Mouse (Mus musculus) heart, embryonic 14.5 days (tissue): ENCODE data around the gene Prkab2. TPM values are rescaled to one million over a fixed set of nuclear protein-coding genes. Genes with fewer than 3 reads are reported as not detected.

Experiments used
- ATAC-seq: fragments of 200-750 bp; cut with Nextera tagmentation; 2 replicates; pipeline ENCODE4 v1.8.0; 2017; ENCODE audit warnings: low read depth, moderate TSS enrichment; ENCODE audit not compliant: insufficient number of reproducible peaks, insufficient read depth, low FRiP score
- H3K27ac ChIP-seq, 2 experiments: fragments of 200-500 bp in 1 of 2; fragments of 300-500 bp in 1 of 2; sonication (generic) in 1 of 2; replicated peaks in 1 of 2; 2 replicates each; pipeline ENCODE4 v1.5.1; 2012 to 2014; ENCODE audit warnings: low read depth in 2 of 2, low read length in 2 of 2, control low read depth in 1 of 2, mild to moderate bottlenecking in 1 of 2, mixed read lengths in 1 of 2; ENCODE audit not compliant: control insufficient read depth in 1 of 2, insufficient read depth in 1 of 2
- H3K27me3 ChIP-seq: fragments of 300-500 bp; sonication (generic); 2 replicates; pipeline ENCODE4 v1.6.1; 2014; ENCODE audit warnings: mild to moderate bottlenecking, low read length, control low read depth; ENCODE audit not compliant: control insufficient read depth, insufficient read depth
- H3K36me3 ChIP-seq: fragments of 300-500 bp; sonication (generic); 2 replicates; pipeline ENCODE4 v1.6.1; 2014; ENCODE audit warnings: mild to moderate bottlenecking, control low read depth, low read length, mixed read lengths; ENCODE audit not compliant: control insufficient read depth, insufficient read depth
- H3K4me1 ChIP-seq, 2 experiments: fragments of 200-500 bp in 1 of 2; fragments of 300-500 bp in 1 of 2; sonication (generic) in 1 of 2; 2 replicates each; pipeline ENCODE4 v1.6.1; 2012 to 2014; ENCODE audit warnings: low read length in 2 of 2, control low read depth in 1 of 2, mixed read lengths in 1 of 2; ENCODE audit not compliant: control insufficient read depth in 2 of 2, insufficient read depth in 2 of 2
- H3K4me2 ChIP-seq: fragments of 300-500 bp; sonication (generic); 2 replicates; pipeline ENCODE4 v1.6.1; 2014; ENCODE audit warnings: mild to moderate bottlenecking, low read length
- H3K4me3 ChIP-seq, 2 experiments: fragments of 200-500 bp in 1 of 2; fragments of 300-500 bp in 1 of 2; sonication (generic) in 1 of 2; 2 replicates each; pipeline ENCODE4 v1.5.1; 2012 to 2014; ENCODE audit warnings: low read length in 2 of 2, mild to moderate bottlenecking in 2 of 2, control low read depth in 1 of 2, low read depth in 1 of 2, moderate library complexity in 1 of 2; ENCODE audit not compliant: control insufficient read depth in 1 of 2, insufficient read depth in 1 of 2
- H3K9ac ChIP-seq: fragments of 300-500 bp; sonication (generic); 2 replicates; pipeline ENCODE4 v1.6.1; 2014; ENCODE audit warnings: mild to moderate bottlenecking, low read length
- H3K9me3 ChIP-seq: fragments of 300-500 bp; sonication (generic); 2 replicates; pipeline ENCODE4 v1.6.1; 2016; ENCODE audit warnings: low read length, control low read depth; ENCODE audit not compliant: control insufficient read depth
- WGBS: fragments of 180-500 bp; shearing (Covaris S2); extraction: QIAGEN DNeasy Blood & Tissue Kit; methylation state at CpG from one replicate; pipeline ENCODE4 v1.1.7; 2014; 5-methylcytosine and 5-hydroxymethylcytosine counted together
- polyA plus RNA-seq: library from polyadenylated mRNA; unstranded; fragments of >200 nt; fragmentation: Nextera tagmentation; extraction: Ambion mirVana; gene quantifications from 2 replicates; pipeline ENCODE4 v1.2.1, GENCODE M21; 2014

Gene Prkab2
- polyA plus RNA-seq, 1 experiment from 2014 or later, result 14.4 TPM

DNA sequence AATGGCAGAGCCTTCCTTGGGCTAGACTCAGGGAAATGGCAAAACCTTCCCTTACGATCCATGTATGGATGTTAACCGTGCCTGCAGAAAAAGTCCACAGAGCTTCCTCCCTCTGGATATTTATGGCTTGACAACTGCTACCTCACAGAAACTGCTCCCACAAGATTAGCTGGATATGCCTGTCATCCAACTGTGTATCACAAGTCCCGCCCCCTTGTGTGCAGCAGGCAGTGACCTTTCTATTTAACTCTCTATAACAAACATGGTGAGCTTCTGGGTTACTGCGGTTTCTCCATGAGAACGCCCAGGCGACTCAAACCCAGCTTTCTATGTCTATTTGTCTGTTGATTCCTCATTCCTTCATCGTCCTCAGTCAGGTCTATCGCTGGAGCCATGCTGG, 40.1 kb upstream of the Prkab2 start:
- Histone ChIP-seq H3K9ac (no peak overlapping the region), H3K36me3 (no peaks in the 10 kb centered on the region), H3K27ac (no peak overlapping the region), H3K4me1 (no peaks in the 10 kb centered on the region), H3K4me3 (no peak overlapping the region), H3K27me3 (no peaks in the 10 kb centered on the region), H3K9me3 (no peaks in the 10 kb centered on the region), H3K4me2 (no peak overlapping the region)
- no peak for ATAC-seq
- WGBS, result 72% methylated on average over 8 of the region's 8 CpGs

DNA sequence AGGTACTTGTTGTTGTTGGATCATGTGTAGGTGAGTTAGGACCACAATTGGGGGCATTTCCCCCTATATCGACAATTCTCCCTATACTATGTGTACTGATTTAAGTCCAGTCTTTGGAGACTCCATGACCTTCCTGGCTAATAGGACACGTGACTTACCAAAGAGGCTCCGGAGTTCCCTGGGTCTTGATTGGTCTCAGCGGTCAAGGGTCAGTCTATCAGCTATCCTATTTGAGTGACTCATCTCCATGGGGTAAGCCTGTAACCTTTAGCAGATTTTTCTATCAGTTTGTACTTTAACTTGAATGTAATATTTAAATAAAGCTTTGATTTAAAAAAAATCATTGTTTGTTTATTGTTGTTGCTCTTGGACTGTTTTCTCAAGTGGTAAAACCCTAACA, 37.3 kb upstream of the Prkab2 start:
- Histone ChIP-seq H3K4me1 (no peaks in the 10 kb centered on the region), H3K9ac (no peak overlapping the region), H3K27me3 (no peaks in the 10 kb centered on the region), H3K4me2 (no peak overlapping the region), H3K9me3 (no peaks in the 10 kb centered on the region), H3K4me3 (no peak overlapping the region), H3K27ac (no peak overlapping the region), H3K36me3 (no peaks in the 10 kb centered on the region)
- ATAC-seq, result no peak
- 84% methylated on average over 4 of the region's 4 CpGs for whole genome bisulfite sequencing

DNA sequence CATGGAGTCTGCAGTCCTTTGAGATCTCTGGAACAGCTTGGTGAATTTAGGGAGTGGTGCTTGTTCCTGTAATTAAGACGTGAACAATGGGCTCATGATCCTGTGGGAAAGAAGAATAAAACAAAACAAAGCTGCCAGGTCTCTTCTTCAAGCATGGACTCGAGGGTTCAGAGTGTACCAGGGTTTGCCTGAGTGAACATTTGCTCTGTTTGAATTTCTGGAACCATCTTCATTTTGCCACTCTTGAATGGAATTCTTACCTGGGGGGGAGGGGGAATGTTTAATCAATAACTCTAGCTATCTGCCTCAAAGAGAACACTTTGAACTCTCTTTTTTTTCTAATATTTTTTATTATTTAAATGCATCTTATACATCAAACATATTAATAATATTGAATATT, 33.4 kb upstream of the Prkab2 start:
- no peak overlapping the region for H3K27ac ChIP-seq
- H3K4me1 ChIP-seq, result peaks cover 3 to 6% of the 10 kb centered on the region in 2 experiments; a peak in 3 of 4 replicates
- H3K9me3 ChIP-seq, result no peaks in the 10 kb centered on the region
- H3K9ac ChIP-seq, result no peak overlapping the region
- no peaks in the 10 kb centered on the region for H3K27me3 ChIP-seq
- no peak overlapping the region for H3K4me3 ChIP-seq
- ATAC-seq, result no peak
- 54% methylated on average over 2 of the region's 2 CpGs for WGBS
- no peak overlapping the region for H3K4me2 ChIP-seq
- H3K36me3 ChIP-seq, result no peaks in the 10 kb centered on the region

DNA sequence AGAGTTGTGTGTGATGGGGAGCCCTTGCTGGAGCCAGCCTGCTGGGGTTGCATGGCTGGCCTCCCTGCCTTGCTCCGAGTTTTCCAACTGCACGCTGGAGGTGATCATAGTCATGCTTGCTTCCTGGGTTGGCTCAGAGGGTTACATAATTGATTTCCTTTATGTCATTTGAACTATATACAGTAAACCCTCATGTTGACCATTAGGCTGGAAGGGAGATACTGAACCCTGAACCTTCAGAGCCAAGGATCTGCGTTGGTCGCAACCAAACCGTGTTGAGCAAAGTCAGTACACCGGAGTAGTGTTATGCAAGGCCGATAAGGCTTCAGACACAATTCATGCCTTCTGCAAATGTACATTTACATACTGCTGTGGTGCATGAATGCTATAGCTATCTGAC, 30.1 kb upstream of the Prkab2 start:
- H3K36me3 ChIP-seq, result no peaks in the 10 kb centered on the region
- peaks cover 3 to 6% of the 10 kb centered on the region in 2 experiments; a peak in 3 of 4 replicates for H3K4me1 ChIP-seq
- peak overlapping the region; percentile 55 for H3K4me2 ChIP-seq
- no peak overlapping the region for H3K9ac ChIP-seq
- no peaks in the 10 kb centered on the region for H3K9me3 ChIP-seq
- H3K4me3 ChIP-seq, result peak overlapping the region in 1 of 2 experiments; percentile 40; a peak in 1 of 4 replicates
- H3K27me3 ChIP-seq, result no peaks in the 10 kb centered on the region
- H3K27ac ChIP-seq, result no peak overlapping the region
- ATAC-seq, result no peak
- WGBS, result 65% methylated on average over 7 of the region's 7 CpGs

DNA sequence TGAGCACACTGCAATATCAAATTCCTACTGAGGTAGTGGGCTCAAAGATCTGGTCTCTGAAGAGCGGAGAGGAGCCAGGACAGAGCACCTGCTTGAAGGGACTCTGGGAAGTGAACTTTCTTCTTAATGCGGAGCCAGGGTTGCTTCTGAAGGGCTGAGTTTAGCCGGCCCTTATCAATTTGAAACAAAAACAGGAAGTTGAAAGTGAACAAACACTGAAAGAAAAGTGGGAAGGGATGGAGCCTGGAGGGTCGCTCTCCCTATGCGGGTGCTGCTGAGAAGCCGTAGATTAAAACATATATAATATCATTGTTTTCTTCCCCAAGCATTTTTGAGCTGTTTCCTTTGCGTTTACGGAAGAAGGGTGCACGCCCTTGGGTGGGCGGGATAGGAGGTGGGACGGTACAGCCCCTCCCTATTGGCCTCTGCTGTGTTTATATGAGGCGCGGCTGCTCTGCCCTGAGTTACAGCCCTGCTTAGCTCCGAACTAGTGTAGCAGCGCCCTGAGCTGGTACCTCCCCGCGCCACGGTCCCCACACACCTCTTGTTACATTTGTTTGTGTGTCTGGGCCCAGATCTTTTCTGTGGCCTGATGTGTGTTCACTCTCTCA, 29.5 kb upstream of the Prkab2 start, which contains the start of gene Fmo5:
Fmo5 (plus strand) TSS at position 414 of the 611 bp plus-strand sequence.
- Histone ChIP-seq H3K9ac (peak within 1 kb of the TSS; percentile 49), H3K36me3 (no peaks in the 10 kb centered on the region), H3K4me2 (peak within 1 kb of the TSS; percentile 55), H3K4me1 (peaks cover 3 to 6% of the 10 kb centered on the region in 2 experiments; a peak in 3 of 4 replicates), H3K27ac (no peak within 1 kb of the TSS; a peak in 1 of 4 replicates), H3K27me3 (no peaks in the 10 kb centered on the region), H3K9me3 (no peaks in the 10 kb centered on the region), H3K4me3 (peak within 1 kb of the TSS; percentile 40 to 50)
- 1% methylated on average over 18 of the region's 18 CpGs for WGBS
- ATAC-seq, result peak; percentile 91

DNA sequence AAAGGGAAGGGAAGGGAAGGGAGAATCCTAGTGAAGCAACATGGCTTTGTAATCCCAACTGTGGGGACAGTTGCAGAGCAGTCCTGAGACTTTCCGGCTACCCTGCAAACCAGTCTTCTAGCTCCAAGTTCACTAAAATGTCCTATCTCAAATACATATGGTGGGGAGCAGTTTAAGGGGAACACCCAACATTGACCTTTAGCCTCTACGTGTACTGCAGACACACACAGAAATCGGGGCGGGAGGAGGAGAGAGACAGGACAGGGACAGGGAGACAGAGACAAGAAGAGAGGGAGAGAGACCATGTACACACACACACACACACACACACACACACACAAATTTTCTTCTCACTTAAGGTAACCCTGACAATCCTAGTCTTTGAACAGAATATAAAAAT, 28.1 kb upstream of the Prkab2 start:
- ATAC-seq, result no peak

DNA sequence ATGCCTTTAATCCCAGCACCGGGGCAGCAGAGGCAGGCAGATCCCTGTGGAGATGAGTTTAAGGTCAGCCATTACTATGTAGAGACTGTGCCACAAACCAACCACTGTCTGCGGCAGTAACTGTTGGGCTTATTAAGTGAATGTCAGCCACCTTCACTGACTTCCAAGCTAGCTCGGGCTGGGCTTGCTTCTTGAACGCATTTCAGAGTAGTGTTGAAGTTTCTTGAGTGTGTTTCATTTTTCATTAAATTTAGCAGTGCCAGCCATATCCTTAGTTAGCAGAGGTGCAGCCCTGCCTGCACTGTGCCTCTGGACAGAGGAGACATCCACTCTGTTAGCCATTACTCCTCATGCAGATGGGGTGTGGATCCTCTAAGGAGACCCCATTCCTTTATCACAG, 27.2 kb upstream of the Prkab2 start:
- Histone ChIP-seq H3K27me3 (no peaks in the 10 kb centered on the region), H3K9me3 (no peaks in the 10 kb centered on the region), H3K36me3 (no peaks in the 10 kb centered on the region), H3K27ac (no peak overlapping the region), H3K4me3 (no peak overlapping the region), H3K4me1 (peaks cover 6 to 18% of the 10 kb centered on the region in 2 experiments), H3K9ac (no peak overlapping the region), H3K4me2 (no peak overlapping the region)
- 85% methylated on average over 4 of the region's 4 CpGs for WGBS
- ATAC-seq, result no peak

More for the DNA sequence above, 28.1 kb upstream of the Prkab2 start:
- no peaks in the 10 kb centered on the region for H3K36me3 ChIP-seq
- no peak overlapping the region for H3K9ac ChIP-seq
- no peaks in the 10 kb centered on the region for H3K27me3 ChIP-seq
- H3K27ac ChIP-seq, result no peak overlapping the region
- H3K4me1 ChIP-seq, result peaks cover 6 to 18% of the 10 kb centered on the region in 2 experiments
- H3K4me3 ChIP-seq, result no peak overlapping the region
- no peak overlapping the region for H3K4me2 ChIP-seq
- H3K9me3 ChIP-seq, result no peaks in the 10 kb centered on the region
- WGBS, result 80% methylated on average over 4 of the region's 4 CpGs
